Mouse (Mus musculus) olfactory bulb, adult 2 months (tissue): ENCODE results near the gene Tmem123. TPM values are rescaled to one million over a fixed set of nuclear protein-coding genes. Genes with fewer than 3 reads are reported as not detected.

Experiments used
- H3K27ac ChIP-seq: fragments of 200-500 bp; 2 replicates; pipeline ENCODE4 v1.5.1; 2012; ENCODE audit warnings: low read depth, low read length; ENCODE audit not compliant: insufficient read depth
- H3K4me1 ChIP-seq: fragments of 200-500 bp; 2 replicates; pipeline ENCODE4 v1.6.1; 2012; ENCODE audit warnings: low read length; ENCODE audit not compliant: control insufficient read depth, insufficient read depth
- H3K4me3 ChIP-seq: fragments of 200-500 bp; 2 replicates; pipeline ENCODE4 v1.5.1; 2012; ENCODE audit warnings: mild to moderate bottlenecking, low read depth, low read length, moderate library complexity; ENCODE audit not compliant: insufficient read depth
- CTCF ChIP-seq: fragments of 200-500 bp; IDR thresholded peaks from 2 replicates; pipeline ENCODE4 v1.5.1; 2012; ENCODE audit warnings: low read depth, mild to moderate bottlenecking, low read length, moderate library complexity; ENCODE audit not compliant: insufficient read depth
- POLR2A ChIP-seq: fragments of 200-500 bp; IDR thresholded peaks from 2 replicates; pipeline ENCODE4 v1.6.1; 2012; ENCODE audit warnings: mild to moderate bottlenecking, low read depth, low read length, moderate library complexity; ENCODE audit not compliant: insufficient read depth
- WGBS: fragments of 180-500 bp; shearing (Covaris S2); methylation state at CpG from one replicate; pipeline ENCODE4 v1.1.7; 2018; 5-methylcytosine and 5-hydroxymethylcytosine counted together
- polyA plus RNA-seq: library from polyadenylated mRNA; stranded (reverse); fragments of >200 nt; gene quantifications from 2 replicates; pipeline ENCODE4 v1.2.4, GENCODE M21; 2012; ENCODE audit warnings: low replicate concordance; ENCODE audit not compliant: missing spikeins, insufficient read depth, insufficient read length

Gene Tmem123
- polyA plus RNA-seq, result not detected in 2 replicates

DNA sequence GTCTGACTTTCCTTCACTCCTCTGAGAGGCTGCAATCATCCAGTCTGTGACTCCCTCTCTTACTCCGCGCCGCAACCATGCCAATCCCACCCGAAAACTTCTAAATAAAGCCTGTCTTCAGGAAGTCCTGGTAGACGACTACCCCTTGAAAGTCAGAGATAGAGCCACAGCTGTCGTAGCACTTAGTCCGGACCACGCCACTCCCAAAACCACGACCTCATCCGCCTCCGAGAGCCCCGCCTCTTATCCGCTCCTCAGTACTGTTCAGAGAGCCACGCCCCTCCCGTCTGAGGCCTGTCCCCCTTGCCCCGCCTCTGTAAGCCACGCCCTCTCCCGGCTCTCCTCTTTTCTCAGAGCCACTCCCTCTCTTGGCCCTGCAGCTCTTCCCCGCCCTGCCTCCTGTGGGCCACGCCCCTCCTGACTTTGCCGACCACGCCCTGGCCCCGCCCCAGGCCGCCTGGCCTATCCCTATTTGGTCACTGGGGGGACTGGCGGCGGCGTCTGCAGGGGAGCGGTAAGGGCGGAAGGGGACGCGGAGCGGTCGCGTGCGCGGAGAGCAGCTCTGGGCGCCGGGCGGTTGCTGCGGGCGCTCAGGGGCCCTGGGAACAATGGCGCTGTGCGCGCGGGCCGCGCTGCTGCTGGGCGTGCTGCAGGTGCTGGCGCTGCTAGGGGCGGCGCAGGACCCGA is at the start of gene Tmem123:
Tmem123 (plus strand) TSS at position 428 of the 687 bp plus-strand sequence.
- Histone ChIP-seq H3K4me1 (peaks cover 7% of the 10 kb centered on the region), H3K27ac (no peak within 1 kb of the TSS; the same call in 1 of the 2 replicates), H3K4me3 (peak within 1 kb of the TSS; percentile 74)
- under 1% methylated on average over 52 of the region's 52 CpGs for WGBS
- TF ChIP-seq CTCF, result no peak
- TF ChIP-seq POLR2A, result no peak

GRCm38 (mm10) chr9:7714062-7714907 is 49.6 kb upstream of the Tmem123 start:
- 37% methylated on average over 4 of the region's 4 CpGs for WGBS
- H3K4me1 ChIP-seq, result no peaks in the 10 kb centered on the region
- H3K27ac ChIP-seq, result no peak overlapping the region
- TF ChIP-seq POLR2A (no peak), CTCF (no peak)
- H3K4me3 ChIP-seq, result no peak overlapping the region

- Histone ChIP-seq H3K4me3 (no peak overlapping the region), H3K27ac (no peak overlapping the region), H3K4me1 (no peaks in the 10 kb centered on the region)
- TF ChIP-seq CTCF (no peak), POLR2A (no peak)
- 74% methylated on average over 2 of the region's 2 CpGs for WGBS
These were observed 49.0 kb upstream of the Tmem123 start for GRCm38 (mm10) chr9:7714908-7715175.

- 85% methylated on average over 1 of the region's 1 CpGs for WGBS
- Histone ChIP-seq H3K4me1 (no peaks in the 10 kb centered on the region), H3K4me3 (no peak overlapping the region), H3K27ac (no peak overlapping the region)
- TF ChIP-seq CTCF (no peak), POLR2A (no peak)
These were observed 42.3 kb upstream of the Tmem123 start for GRCm38 (mm10) chr9:7721543-7721942.

DNA sequence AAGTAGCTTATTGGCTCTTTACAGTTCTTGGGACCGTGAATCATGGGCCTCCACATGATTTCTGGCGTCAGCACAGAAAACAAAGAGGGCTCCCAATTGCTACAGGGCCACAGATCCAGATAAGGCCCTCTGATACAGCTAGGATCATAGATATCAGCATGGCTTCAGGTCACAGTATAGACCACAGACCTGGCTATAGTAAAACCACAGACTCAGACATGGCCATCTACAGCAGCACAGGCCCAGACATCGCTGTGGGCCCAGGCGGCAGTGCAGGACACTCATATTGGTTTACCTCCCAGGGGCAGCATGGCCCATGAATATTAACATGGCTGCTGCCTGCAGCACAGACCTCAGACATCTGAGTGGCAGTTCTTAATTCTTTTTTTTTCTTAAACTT is 34.8 kb upstream of the Tmem123 start:
- H3K4me3 ChIP-seq, result no peak overlapping the region
- WGBS, result 85% methylated on average over 4 of the region's 4 CpGs
- H3K4me1 ChIP-seq, result no peaks in the 10 kb centered on the region
- TF ChIP-seq POLR2A (no peak), CTCF (no peak)
- no peak overlapping the region for H3K27ac ChIP-seq

DNA sequence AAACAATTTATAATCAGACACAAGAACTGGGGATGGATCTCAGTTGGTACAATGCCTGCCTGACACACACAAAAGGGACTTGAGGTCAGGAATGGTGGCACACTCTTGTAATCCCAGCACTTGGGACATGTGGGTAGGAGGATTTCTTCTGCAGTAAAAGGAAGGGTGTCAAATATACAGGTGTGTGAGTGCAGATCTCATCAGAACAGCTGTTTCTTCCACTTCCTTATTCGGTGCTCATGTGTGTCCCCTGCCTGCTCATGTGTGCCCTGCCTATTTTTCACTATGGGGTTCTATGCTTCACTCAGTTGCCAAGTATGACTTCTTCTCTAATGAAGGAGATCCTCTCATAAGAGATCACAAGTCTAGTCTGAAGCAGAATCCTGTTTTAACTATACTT is 21.1 kb upstream of the Tmem123 start:
- H3K4me1 ChIP-seq, result no peaks in the 10 kb centered on the region
- 85% methylated on average over 1 of the region's 1 CpGs for WGBS
- H3K4me3 ChIP-seq, result no peak overlapping the region
- no peak overlapping the region for H3K27ac ChIP-seq
- TF ChIP-seq POLR2A (no peak), CTCF (no peak)

GRCm38 (mm10) chr9:7744156-7744555 is 19.7 kb upstream of the Tmem123 start:
- no peak for TF ChIP-seq POLR2A
- no peak for TF ChIP-seq CTCF
- 56% methylated on average over 1 of the region's 1 CpGs for WGBS
- no peak overlapping the region for H3K27ac ChIP-seq
- H3K4me3 ChIP-seq, result no peak overlapping the region
- no peaks in the 10 kb centered on the region for H3K4me1 ChIP-seq

DNA sequence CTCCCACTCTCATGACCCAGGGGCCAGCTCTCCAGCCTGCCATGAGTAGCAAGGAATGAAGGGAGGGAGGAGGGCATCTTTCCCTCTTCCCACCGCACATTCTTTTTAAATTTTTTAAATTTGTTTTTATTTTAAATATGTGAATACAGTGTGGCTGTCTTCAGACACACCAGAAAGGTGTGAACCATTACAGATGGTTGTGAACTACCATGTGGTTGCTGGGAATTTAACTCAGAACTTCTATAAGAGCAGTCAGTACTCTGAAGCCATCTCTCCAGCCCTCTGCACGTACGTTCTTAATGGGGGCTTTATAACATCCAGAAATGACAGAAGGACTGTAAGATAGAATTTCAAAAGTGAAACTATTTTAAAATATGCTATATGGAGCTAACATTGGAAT is 15.0 kb upstream of the Tmem123 start:
- TF ChIP-seq CTCF (no peak), POLR2A (no peak)
- Histone ChIP-seq H3K27ac (no peak overlapping the region), H3K4me1 (no peaks in the 10 kb centered on the region), H3K4me3 (no peak overlapping the region)
- WGBS, result 98% methylated on average over 3 of the region's 3 CpGs

GRCm38 (mm10) chr9:7749537-7749936 is 14.3 kb upstream of the Tmem123 start:
- TF ChIP-seq CTCF, result no peak
- no peak for TF ChIP-seq POLR2A
- no peak overlapping the region for H3K27ac ChIP-seq
- 74% methylated on average over 4 of the region's 4 CpGs for WGBS
- H3K4me1 ChIP-seq, result no peaks in the 10 kb centered on the region
- no peak overlapping the region for H3K4me3 ChIP-seq
